ENCODE assay signal across 10 mouse cellular contexts in the genomic region with DNA sequence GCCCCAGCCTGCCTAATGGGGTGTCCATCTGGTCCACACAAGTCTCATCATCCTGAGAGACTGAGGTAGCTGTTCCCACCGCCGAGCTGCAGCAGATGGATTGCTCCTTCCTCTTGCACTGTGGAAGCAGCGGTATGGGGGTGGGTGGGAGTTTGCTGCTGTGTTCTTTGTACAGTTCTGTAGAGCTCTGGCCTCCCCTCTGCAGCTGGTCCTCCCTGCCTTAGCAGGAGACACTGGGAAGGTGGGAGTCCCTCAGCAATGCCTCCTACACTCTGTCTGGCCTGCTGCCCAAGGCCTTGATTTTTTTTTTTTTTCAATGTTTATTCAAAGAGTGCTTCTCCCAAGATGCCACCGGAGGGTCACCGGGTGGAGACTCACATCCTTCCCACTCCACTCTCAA.
DNase-seq lines count a peak whose midpoint lies in the region; ATAC-seq lines count a peak whose summit lies in the region.
"Had no signal": no experiment of that assay in that cellular context is flagged by ENCODE, and none has a peak within 500 bp of the region (broad histone marks: within the 10 kb centered on the region; RNA-seq: fewer than 3 reads in every experiment).

No protein-coding gene starts in this region.

- no peak overlapping the region for H3K9ac ChIP-seq in heart, embryonic 16.5 days (ENCODE audit: low read length)

- peak overlapping the region; percentile 15; the same call in 1 of the 2 replicates for H3K27ac ChIP-seq in heart, embryonic 16.5 days (ENCODE audit: low read length)

- no peak overlapping the region for H3K4me3 ChIP-seq in heart, embryonic 16.5 days (ENCODE audit: low read length)

- DNase-seq in heart, postnatal 14 days: no peak
- DNase-seq in left cerebral cortex, adult 18-20 months (ENCODE audit: low spot score in 2 of 2): peak; percentile 57 to 79
- DNase-seq in left cerebral cortex, postnatal 4 days: no peak
- peak; percentile 30 for DNase-seq in retina, postnatal 1 day
- no peak for DNase-seq in retina, embryonic 14.5 days (ENCODE audit: low spot score)
- peak; percentile 34 to 75 for DNase-seq in right cerebral cortex, postnatal 36 days (ENCODE audit: low spot score in 2 of 2)
- no peak for DNase-seq in urinary bladder, postnatal 4 days (ENCODE audit: low spot score in 2 of 2)
- DNase-seq: layer of hippocampus, postnatal 36 days had no signal

- H3K4me2 ChIP-seq in heart, embryonic 16.5 days (ENCODE audit: low read depth, low read length): no peak overlapping the region

- H3K27me3 ChIP-seq in heart, embryonic 16.5 days (ENCODE audit: control insufficient read depth, insufficient read depth, low read length): no peaks in the 10 kb centered on the region; the same call in 1 of the 2 replicates

- 39% methylated on average over 5 of the region's 5 CpGs for WGBS in heart, embryonic 16.5 days

- intact Hi-C loops in heart, postnatal 14 days (cut with DNase I): no loop called here
- intact Hi-C loops in left cerebral cortex, postnatal 4 days (cut with DNase I): no loop called here

- no peaks in the 10 kb centered on the region for H3K9me3 ChIP-seq in heart, embryonic 16.5 days (replicated peaks; ENCODE audit: control insufficient read depth, low read length)

- no peak for ATAC-seq in heart, embryonic 16.5 days (replicated peaks; ENCODE audit: extremely low read depth, insufficient read depth, low FRiP score)
- ATAC-seq: activated CD4-positive, CD25-positive, alpha-beta regulatory T cell, adult 4 months had no signal

- peaks cover 25% of the 10 kb centered on the region for H3K4me1 ChIP-seq in heart, embryonic 16.5 days (ENCODE audit: control insufficient read depth, insufficient read depth, low read length)

- H3K36me3 ChIP-seq in heart, embryonic 16.5 days (ENCODE audit: control insufficient read depth, insufficient read depth): no peaks in the 10 kb centered on the region

Comparison
In these comparisons a context has a peak if more than half of its experiments do, and no peak if none do; other contexts are left out.
1. DNase-seq: peak in left cerebral cortex, adult 18-20 months (2 of 2), retina, postnatal 1 day (single experiment) and right cerebral cortex, postnatal 36 days (2 of 2); none in heart, postnatal 14 days (0 of 2), left cerebral cortex, postnatal 4 days (single experiment), retina, embryonic 14.5 days (single experiment) and urinary bladder, postnatal 4 days (0 of 2).